8 mouse cellular contexts compared by ENCODE assay signal in genomic region chr10:77621546-77621945, GRCm38 (mm10). TPM values are rescaled to one million over a fixed set of nuclear protein-coding genes. Genes with fewer than 3 reads are reported as not detected.
DNase-seq lines count a peak whose midpoint lies in the region; ATAC-seq and TF ChIP-seq lines count a peak whose summit lies in the region.

No protein-coding gene starts in this region.

- no peak for ATAC-seq in embryonic facial prominence, embryonic 13.5 days (ENCODE audit: insufficient number of reproducible peaks, insufficient read depth, low FRiP score, low TSS enrichment, low read depth)
- ATAC-seq in intestine, postnatal 0 days = peak; percentile 8; the same call in 1 of the 2 replicates
- ATAC-seq in neural tube, embryonic 13.5 days (ENCODE audit: low read depth) = no peak

- no peaks in the 10 kb centered on the region for H3K9me3 ChIP-seq in embryonic facial prominence, embryonic 13.5 days
- no peaks in the 10 kb centered on the region for H3K9me3 ChIP-seq in intestine, postnatal 0 days (ENCODE audit: control insufficient read depth)
- H3K9me3 ChIP-seq in neural tube, embryonic 13.5 days = no peaks in the 10 kb centered on the region

- DNase-seq in left cerebral cortex, adult 2 months (ENCODE audit: extremely low spot score in 1 of 2, low spot score in 2 of 2) = no peak
- DNase-seq in left cerebral cortex, postnatal 25 days (ENCODE audit: low spot score in 2 of 2) = no peak
- DNase-seq in cerebellum, adult 9-11 months = no peak
- no peak for DNase-seq in adrenal gland, adult 2 months
- DNase-seq in kidney, postnatal 4 days = no peak

- H3K4me1 ChIP-seq in embryonic facial prominence, embryonic 13.5 days = peaks cover 26% of the 10 kb centered on the region
- 0 out of 2 replicates have a peak, but pooled peaks cover 3% of the 10 kb centered on the region for H3K4me1 ChIP-seq in intestine, postnatal 0 days (replicated peaks; ENCODE audit: control insufficient read depth, insufficient read depth, low read length)
- peaks cover 42% of the 10 kb centered on the region for H3K4me1 ChIP-seq in neural tube, embryonic 13.5 days (replicated peaks)

- 75% methylated on average over 8 of the region's 8 CpGs for WGBS in embryonic facial prominence, embryonic 13.5 days
- 75% methylated on average over 8 of the region's 8 CpGs for WGBS in intestine, postnatal 0 days
- WGBS in neural tube, embryonic 13.5 days = 78% methylated on average over 8 of the region's 8 CpGs

- H3K27me3 ChIP-seq in embryonic facial prominence, embryonic 13.5 days = no peaks in the 10 kb centered on the region
- H3K27me3 ChIP-seq in intestine, postnatal 0 days (replicated peaks; ENCODE audit: control insufficient read depth, insufficient read depth, low read length) = no peaks in the 10 kb centered on the region
- no peaks in the 10 kb centered on the region for H3K27me3 ChIP-seq in neural tube, embryonic 13.5 days

- TF ChIP-seq CTCF in left cerebral cortex, adult 2 months (IDR thresholded peaks at IDR 0.05) = no peak
- TF ChIP-seq CTCF in intestine, postnatal 0 days (IDR thresholded peaks at IDR 0.05; ENCODE audit: low read depth) = no peak

- intact Hi-C loops in left cerebral cortex, adult 2 months (cut with DNase I) = loop anchor here (5.0 to 10.0 kb wide), 4 partner anchors 39 to 383 kb away; partner anchors contain the start of genes 1810043G02Rik, Fam207a, Pttg1ip and Trpm2
- intact Hi-C loops in left cerebral cortex, postnatal 25 days (cut with DNase I) = loop anchor here (5.0 kb wide), 2 partner anchors 39 to 104 kb away; partner anchors contain the start of genes Fam207a and Pttg1ip

- peak overlapping the region; percentile 98 for H3K27ac ChIP-seq in left cerebral cortex, adult 2 months
- peak overlapping the region; percentile 87 for H3K27ac ChIP-seq in embryonic facial prominence, embryonic 13.5 days
- peak overlapping the region; percentile 88 for H3K27ac ChIP-seq in intestine, postnatal 0 days (ENCODE audit: low read depth, low read length)
- H3K27ac ChIP-seq in neural tube, embryonic 13.5 days (replicated peaks) = peak overlapping the region; percentile 93

- peaks cover 24% of the 10 kb centered on the region for H3K36me3 ChIP-seq in embryonic facial prominence, embryonic 13.5 days
- peaks cover 26% of the 10 kb centered on the region for H3K36me3 ChIP-seq in intestine, postnatal 0 days (ENCODE audit: control insufficient read depth, insufficient read depth)
- H3K36me3 ChIP-seq in neural tube, embryonic 13.5 days = peaks cover 20% of the 10 kb centered on the region

- H3K4me2 ChIP-seq in embryonic facial prominence, embryonic 13.5 days = peak overlapping the region; percentile 82
- H3K4me2 ChIP-seq in intestine, postnatal 0 days (replicated peaks; ENCODE audit: low read depth) = peak overlapping the region; percentile 85
- peak overlapping the region; percentile 83 for H3K4me2 ChIP-seq in neural tube, embryonic 13.5 days

- peak overlapping the region; percentile 98 for H3K9ac ChIP-seq in embryonic facial prominence, embryonic 13.5 days
- peak overlapping the region; percentile 95 for H3K9ac ChIP-seq in intestine, postnatal 0 days (ENCODE audit: low read depth, low read length)
- H3K9ac ChIP-seq in neural tube, embryonic 13.5 days = peak overlapping the region; percentile 92

- H3K4me3 ChIP-seq in left cerebral cortex, adult 2 months = peak overlapping the region; percentile 69
- H3K4me3 ChIP-seq in embryonic facial prominence, embryonic 13.5 days = peak overlapping the region; percentile 97
- peak overlapping the region; percentile 84 for H3K4me3 ChIP-seq in intestine, postnatal 0 days (ENCODE audit: low read depth, low read length)
- peak overlapping the region; percentile 70 for H3K4me3 ChIP-seq in neural tube, embryonic 13.5 days

RNA-seq across cellular contexts. Expression of gene Ube2g2, which starts 0.5 kb away (rescaled TPM):
- 10 to 100 TPM; 47.4 to 48.0 TPM for total RNA-seq in left cerebral cortex, adult 2 months (2021)
- 10 to 100 TPM; 43.7 to 51.3 TPM for total RNA-seq in left cerebral cortex, postnatal 25 days (2021)
- polyA plus RNA-seq in embryonic facial prominence, embryonic 13.5 days (2015; fragmentation: Nextera tagmentation; extraction: Ambion mirVana) = 76.4 and 80.3 TPM in 2 replicates
- polyA plus RNA-seq in intestine, postnatal 0 days (2015; fragmentation: Nextera tagmentation; extraction: Ambion mirVana) = 36.4 and 37.8 TPM in 2 replicates
- 86.8 and 87.9 TPM in 2 replicates for polyA plus RNA-seq in neural tube, embryonic 13.5 days (2015; fragmentation: Nextera tagmentation; extraction: Ambion mirVana)
- 10 to 100 TPM; 50.0 to 55.0 TPM for total RNA-seq in adrenal gland, adult 2 months (2021)
- polyA plus RNA-seq in adrenal gland, adult 2 months (2012; rRNA removed) = 27.9 and 37.4 TPM in 2 replicates

RNA-seq across cellular contexts. Expression of gene Gm49325, which starts 15.5 kb away (rescaled TPM):
- 1 to 10 TPM; 2.0 to 5.3 TPM for total RNA-seq in left cerebral cortex, adult 2 months (2021)
- 10 to 100 TPM; 14.2 to 16.3 TPM for total RNA-seq in left cerebral cortex, postnatal 25 days (2021)
- 2.6 and 4.1 TPM in 2 replicates for polyA plus RNA-seq in embryonic facial prominence, embryonic 13.5 days (2015; fragmentation: Nextera tagmentation; extraction: Ambion mirVana)
- 18.9 TPM in 2 replicates for polyA plus RNA-seq in intestine, postnatal 0 days (2015; fragmentation: Nextera tagmentation; extraction: Ambion mirVana)
- 2.0 and 8.6 TPM in 2 replicates for polyA plus RNA-seq in neural tube, embryonic 13.5 days (2015; fragmentation: Nextera tagmentation; extraction: Ambion mirVana)
- 10 to 100 TPM; 27.5 to 28.5 TPM for total RNA-seq in adrenal gland, adult 2 months (2021)
- polyA plus RNA-seq in adrenal gland, adult 2 months (2012; rRNA removed) = not detected in 2 replicates

RNA-seq across cellular contexts. Expression of gene Sumo3, which starts 15.6 kb away (rescaled TPM):
- total RNA-seq in left cerebral cortex, adult 2 months (2021) = 100 to 1,000 TPM; 142 to 156 TPM
- 100 to 1,000 TPM; 133 to 140 TPM for total RNA-seq in left cerebral cortex, postnatal 25 days (2021)
- 393 and 397 TPM in 2 replicates for polyA plus RNA-seq in embryonic facial prominence, embryonic 13.5 days (2015; fragmentation: Nextera tagmentation; extraction: Ambion mirVana)
- 256 and 269 TPM in 2 replicates for polyA plus RNA-seq in intestine, postnatal 0 days (2015; fragmentation: Nextera tagmentation; extraction: Ambion mirVana)
- polyA plus RNA-seq in neural tube, embryonic 13.5 days (2015; fragmentation: Nextera tagmentation; extraction: Ambion mirVana) = 248 and 252 TPM in 2 replicates
- total RNA-seq in adrenal gland, adult 2 months (2021) = 100 to 1,000 TPM in 1 of 2 experiments, 10 to 100 TPM in 1; 97.7 to 104 TPM
- polyA plus RNA-seq in adrenal gland, adult 2 months (2012; rRNA removed) = 83.8 and 91.1 TPM in 2 replicates

RNA-seq across cellular contexts. Expression of gene Pttg1ip, which starts 40.0 kb away (rescaled TPM):
- total RNA-seq in left cerebral cortex, adult 2 months (2021) = 10 to 100 TPM; 71.6 to 77.6 TPM
- 10 to 100 TPM; 71.0 to 87.6 TPM for total RNA-seq in left cerebral cortex, postnatal 25 days (2021)
- 104 and 109 TPM in 2 replicates for polyA plus RNA-seq in embryonic facial prominence, embryonic 13.5 days (2015; fragmentation: Nextera tagmentation; extraction: Ambion mirVana)
- 200 and 201 TPM in 2 replicates for polyA plus RNA-seq in intestine, postnatal 0 days (2015; fragmentation: Nextera tagmentation; extraction: Ambion mirVana)
- 78.9 and 79.7 TPM in 2 replicates for polyA plus RNA-seq in neural tube, embryonic 13.5 days (2015; fragmentation: Nextera tagmentation; extraction: Ambion mirVana)
- total RNA-seq in adrenal gland, adult 2 months (2021) = 100 to 1,000 TPM; 174 to 202 TPM
- polyA plus RNA-seq in adrenal gland, adult 2 months (2012; rRNA removed) = 127 and 165 TPM in 2 replicates
